Mouse (Mus musculus) kidney, postnatal 36 days (tissue): ENCODE results near the gene Exoc3l.

Experiments used
- DNase-seq, 2 experiments: peaks; one replicate each; pipeline ENCODE4 v3.0.0; 2021 to 2022; ENCODE audit warnings: mixed read lengths in 2 of 2

Exoc3l gene

DNA sequence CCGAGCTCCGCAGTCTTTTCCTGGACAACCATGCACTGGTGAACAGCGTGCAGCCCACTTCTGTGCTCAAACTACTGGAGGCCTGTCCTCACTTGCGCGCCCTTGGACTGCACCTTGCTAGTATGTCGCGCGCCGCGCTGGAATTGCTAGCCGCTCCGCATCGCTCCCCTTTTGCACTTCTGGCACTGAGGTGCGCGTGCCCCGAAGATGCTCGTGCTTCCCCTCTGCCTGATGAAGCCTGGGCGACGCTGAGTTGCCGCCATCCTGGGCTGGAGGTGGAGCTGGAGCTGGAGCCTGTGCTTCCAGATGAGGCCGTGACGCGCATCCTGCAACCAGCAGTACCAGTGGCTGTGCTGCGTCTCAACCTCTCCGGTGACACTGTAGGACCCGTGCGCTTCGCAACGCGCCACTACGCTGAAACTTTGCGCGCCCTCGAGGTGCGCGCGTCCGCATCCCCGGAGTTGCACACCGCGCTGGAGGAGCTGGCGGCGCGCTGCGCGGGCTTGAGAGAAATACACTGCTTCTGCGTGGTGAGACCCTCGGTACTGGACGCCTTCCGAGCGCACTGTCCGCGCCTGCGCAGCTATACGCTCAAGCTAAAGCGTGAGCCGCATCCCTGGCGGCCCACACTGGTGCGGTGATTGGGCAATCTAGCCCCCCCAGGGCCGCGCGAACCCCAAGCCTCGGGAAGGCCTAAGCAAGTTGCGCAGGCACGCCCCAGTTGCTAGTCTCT is 27.4 kb downstream of the Exoc3l start:
- DNase-seq = peak in 1 of 2 experiments; percentile 43

DNA sequence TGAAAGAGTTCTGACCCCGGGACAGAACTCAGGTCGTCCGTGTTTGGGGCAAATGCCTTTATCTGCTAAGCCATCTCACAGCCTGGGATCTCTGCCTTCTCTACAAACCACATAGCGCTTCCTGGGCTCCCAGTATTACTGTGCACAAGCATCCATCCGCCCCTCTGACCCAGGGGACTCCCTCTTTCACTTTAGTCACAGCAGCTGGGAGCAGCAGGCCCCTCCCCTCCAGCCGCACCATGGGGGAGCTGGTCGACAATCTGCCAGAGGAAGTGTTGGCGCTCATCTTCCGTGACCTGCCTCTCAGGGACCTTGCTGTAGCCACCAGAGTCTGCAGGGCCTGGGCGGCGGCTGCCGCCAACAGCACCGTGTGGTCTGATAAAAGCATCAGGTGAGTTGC is 29.1 kb downstream of the Exoc3l start:
- DNase-seq = no peak

GRCm38 (mm10) chr8:105265128-105265527 is 30.8 kb downstream of the Exoc3l start:
- DNase-seq = peak; percentile 42 to 48

- DNase-seq = peak; percentile 80 to 91
These were observed 31.6 kb downstream of the Exoc3l start, which contains the start of the genes Tradd and Fbxl8 for GRCm38 (mm10) chr8:105264024-105264982. Gene Tradd (minus strand): TSS chr8:105264609. Gene Fbxl8 (plus strand): TSS chr8:105264648.

- DNase-seq = no peak
These were observed 32.5 kb downstream of the Exoc3l start for GRCm38 (mm10) chr8:105263244-105263912.

DNA sequence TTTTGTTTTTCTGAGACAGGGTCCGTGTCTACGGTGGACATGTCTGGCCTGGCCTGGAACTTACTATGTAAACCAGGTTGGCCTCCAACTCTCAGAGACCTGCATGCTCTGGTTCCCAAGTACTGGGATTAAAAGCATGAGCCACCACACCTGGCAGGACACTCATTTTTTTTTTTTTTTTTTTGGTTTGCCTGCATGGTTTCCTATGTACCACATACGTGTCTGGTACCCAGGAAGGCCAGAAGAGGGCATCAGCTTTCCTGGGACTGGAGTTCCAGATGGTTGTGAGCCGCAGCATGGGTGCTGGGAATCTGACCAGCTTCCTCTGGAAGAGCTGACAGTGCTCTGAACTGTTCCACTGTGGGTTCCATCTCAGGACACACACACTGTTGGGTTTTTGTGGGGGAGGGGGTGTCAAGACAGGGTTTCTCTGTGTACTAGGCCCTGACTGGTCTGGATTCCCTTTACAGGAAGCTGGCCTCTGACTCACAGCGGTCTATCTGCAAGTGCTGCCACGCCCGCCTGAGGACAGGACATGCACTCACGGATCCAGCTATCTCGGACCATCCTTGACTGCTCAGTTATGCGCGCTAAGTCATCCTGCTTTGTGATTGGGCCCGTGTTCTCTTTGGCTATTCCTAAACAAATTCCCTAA is 34.4 kb downstream of the Exoc3l start:
- no peak for DNase-seq

DNA sequence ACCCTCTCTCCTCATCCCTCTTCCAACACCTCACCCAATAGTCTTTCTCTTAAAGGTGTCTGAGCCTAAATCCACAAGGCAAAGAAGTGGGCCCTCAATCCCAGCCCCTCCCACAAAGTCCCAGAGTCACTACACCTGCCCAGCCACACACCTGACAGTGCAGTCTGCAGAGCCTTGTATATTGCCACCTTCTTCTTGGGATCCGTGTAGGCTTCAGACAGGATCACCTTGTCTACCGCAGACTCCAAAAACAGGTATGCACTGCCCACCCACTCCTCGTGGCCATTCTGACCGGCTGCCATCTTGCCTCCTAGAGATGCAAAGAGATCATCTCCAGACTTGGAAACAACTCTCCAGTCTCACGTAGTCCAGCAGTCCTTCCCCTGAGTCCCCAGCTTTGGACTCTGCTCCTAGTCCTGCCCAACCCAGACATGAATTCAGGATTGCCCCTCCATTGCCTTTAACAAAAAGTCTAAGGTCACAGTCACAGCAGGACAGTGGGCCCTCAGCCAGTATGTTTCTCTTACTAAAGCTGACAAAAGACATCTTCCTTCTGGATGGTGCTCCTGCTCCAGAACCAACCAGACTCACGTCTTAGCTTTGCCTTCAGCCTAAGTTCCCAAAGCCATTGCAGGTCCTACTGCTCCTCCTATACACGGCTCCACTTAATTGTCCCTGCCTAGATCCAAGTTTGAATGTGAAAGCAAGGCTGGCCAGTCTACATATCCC is 35.4 kb downstream of the Exoc3l start:
- no peak for DNase-seq

GRCm38 (mm10) chr8:105259721-105260320 is 36.1 kb downstream of the Exoc3l start:
- peak; percentile 58 to 89 for DNase-seq

DNA sequence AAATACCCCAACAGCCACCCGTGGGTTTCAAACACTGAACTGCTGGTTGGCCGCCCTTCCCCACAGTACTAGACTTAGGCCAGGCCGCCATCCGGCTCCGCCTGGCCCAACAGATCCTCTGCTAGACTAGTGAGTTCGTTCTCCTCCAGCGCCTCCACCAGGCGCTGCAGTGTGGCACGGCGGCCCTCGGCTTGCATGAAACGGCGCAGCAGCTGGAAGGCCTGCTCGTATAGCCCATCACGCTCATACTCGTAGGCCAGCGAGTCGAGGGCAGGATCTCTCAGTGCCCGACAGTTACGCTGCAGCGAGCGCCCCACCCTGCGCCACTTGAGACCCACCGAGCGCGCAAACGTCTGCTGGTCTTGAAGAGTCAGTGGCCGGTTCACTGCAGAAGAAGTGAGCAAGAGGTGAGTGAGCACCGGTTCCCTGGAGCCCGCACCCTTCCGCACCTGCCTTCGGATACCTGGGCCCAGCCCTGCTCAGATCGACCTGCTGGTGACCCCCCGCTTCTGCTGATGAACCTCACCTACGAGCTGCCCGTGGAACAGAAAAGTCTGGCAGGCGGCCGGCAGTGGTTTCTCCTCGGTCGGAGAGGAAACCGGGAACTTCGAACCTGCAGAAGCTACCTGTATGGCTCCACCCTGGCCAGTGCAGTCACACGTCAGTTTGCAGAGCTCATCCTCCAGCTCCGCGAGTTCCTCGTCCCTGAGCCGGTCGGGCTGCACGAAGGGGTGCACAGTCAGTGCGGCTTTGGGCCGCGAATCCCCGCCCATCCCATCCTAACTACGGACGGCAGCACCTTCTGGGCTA is 36.8 kb downstream of the Exoc3l start:
- peak in 1 of 2 experiments; percentile 32 for DNase-seq

DNA sequence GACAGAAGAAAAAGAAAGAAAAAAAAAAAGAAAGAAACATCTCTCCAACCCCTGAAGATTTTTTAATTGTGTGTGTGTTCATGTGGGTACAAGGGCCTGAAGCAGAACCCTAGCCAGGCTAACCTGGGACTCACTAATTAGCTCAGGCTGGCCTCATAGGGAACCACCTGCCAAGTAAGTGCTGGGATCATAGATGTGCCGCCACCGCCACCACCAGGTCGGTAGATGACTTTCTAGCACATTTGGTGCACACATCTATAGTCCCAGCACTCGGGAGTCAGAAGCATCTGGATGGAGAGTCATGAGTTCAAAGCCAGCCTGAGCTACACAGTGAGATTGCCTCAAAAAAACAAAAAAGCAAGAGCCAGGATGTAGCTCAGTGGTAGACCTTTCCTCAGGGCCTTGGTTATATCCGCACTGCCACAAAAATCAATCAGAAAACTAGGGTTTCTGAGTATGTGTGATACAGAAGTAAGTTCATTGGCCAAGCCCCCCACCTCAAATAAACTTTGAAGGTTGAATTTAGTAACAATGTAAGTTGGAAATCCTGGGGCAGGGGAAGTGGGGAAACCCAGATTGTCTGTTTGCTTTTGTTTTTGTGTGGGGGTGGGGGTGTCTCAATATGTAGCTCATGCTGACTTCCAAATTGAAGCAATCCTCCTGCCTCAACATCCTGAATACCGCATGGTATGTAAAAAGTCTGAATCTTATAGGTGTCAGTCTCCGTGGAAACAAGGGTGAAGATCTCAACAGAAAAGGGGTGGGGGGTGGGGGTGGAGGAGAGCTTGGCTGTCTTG is 38.4 kb downstream of the Exoc3l start:
- DNase-seq = no peak

DNA sequence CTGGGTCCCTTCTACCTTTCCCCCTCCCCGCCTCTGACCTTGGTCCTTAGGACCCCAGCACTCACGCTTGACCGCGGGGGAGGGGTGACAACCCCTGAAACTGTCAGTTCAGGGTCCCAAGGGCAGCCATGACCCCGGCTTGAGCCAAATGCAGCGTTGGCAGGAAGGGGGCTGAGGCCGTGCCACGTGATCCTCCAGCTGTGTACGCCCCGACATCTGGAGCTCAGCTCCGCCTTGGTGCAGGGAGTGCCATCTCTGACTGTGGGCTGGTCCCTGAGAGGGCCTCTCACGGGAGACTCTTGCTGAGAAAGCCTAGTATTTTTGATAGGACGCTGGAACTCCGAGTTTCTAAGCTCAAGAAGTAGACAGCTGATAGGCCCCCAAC is 40.9 kb downstream of the Exoc3l start, which contains the start of gene B3gnt9:
Gene B3gnt9, minus strand, starts transcription at position 188 of the 385 bp plus-strand sequence.
- peak; percentile 45 to 55 for DNase-seq

DNA sequence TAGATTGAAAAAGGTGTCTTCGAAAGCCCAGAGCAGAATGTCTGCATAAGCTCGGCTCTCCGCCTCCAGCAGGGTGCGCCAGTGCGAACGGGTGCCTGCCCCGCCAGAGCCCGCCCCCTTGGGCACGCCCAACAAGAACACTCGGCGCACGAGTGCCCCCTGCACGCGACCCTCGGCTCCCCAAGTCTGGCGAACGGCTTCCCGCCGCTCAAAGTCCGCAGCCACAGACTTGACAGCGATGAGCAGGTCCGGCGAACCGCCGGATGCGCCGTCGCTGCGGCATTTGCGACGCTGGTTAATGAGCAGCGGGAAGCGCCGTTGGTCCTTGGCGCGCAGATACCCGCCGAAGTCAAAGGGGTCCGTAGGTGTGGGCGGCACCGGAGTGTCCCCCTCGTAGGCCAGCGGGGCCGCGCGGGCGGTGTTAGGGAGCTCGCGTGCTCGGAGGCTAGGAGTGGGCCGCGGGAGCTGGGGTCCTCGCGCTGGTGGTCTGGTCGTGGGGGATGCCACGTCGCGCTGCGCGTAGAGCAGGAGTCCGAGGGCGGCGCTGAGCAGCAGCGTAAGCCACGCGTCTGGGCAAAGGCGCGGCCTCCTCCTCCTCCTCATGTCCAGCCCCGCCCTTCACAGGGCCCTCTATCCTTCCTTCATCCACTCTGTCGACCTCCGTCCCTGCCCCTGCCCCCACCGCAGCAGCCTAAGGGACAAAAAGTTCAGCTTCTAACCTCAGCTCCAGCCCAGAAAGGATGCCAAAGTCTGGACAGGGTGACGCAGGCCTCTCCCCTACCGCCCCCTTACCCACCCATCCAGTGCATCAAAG is 41.5 kb downstream of the Exoc3l start:
- DNase-seq = peak; percentile 89 to 97

DNA sequence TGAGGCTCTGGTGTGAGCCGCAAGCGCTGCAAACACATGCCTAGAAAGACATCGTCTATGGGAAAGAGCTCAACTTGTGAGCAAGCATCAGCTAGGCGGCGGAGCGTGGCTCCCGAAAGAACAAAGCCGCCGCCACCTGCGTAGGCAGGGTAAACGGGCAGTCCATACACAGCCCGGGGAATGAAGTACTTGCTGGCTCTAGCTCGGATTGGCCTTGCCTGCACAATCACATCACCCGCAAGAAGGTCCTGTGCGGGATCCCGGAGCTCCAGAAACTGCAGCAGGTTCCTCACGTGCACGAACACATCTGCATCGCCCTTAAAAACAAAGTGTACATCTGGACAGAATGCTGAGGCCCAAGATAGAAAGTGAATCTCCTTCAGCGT is 42.1 kb downstream of the Exoc3l start:
- no peak for DNase-seq

GRCm38 (mm10) chr8:105252680-105253537 is 43.0 kb downstream of the Exoc3l start:
- DNase-seq = no peak

GRCm38 (mm10) chr8:105251954-105252353 is 43.9 kb downstream of the Exoc3l start:
- DNase-seq = no peak

DNA sequence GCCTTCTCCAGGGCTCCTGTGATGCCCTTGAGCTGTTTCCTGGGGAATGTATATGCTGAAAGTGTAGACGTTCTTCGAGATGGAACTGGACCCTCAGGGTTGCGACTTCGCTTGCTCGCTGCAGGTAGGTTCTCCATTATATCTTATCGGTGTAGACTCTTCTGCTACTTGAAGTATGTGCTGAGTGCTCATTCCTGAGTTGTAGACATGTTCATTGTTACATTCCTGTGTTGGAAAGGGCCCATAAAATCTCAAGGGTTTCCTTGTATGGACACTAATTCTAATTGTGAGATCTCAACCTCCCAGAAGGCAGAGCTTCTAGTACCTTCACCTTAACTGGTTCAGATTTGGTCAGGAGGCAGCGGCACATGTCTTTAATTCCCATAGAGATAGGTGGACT is 54.9 kb downstream of the Exoc3l start:
- DNase-seq = no peak
